Mouse (Mus musculus) kidney, adult 2 months (tissue): ENCODE data around the gene Plscr1.

Source experiments
- CTCF ChIP-seq: fragments of 200-500 bp; conservative IDR thresholded peaks from 2 replicates; pipeline ENCODE4 v1.5.1; 2011; ENCODE audit warnings: low read depth, mild to moderate bottlenecking, control low read depth, low read length, moderate library complexity, mixed read lengths; ENCODE audit not compliant: insufficient read depth, insufficient read length
- POLR2A ChIP-seq: fragments of 200-500 bp; IDR thresholded peaks from one replicate; pipeline ENCODE4 v1.6.1; 2011; ENCODE audit warnings: low read depth, low read length, control low read depth

- no peak for TF ChIP-seq CTCF
- TF ChIP-seq POLR2A = no peak
These were observed 19.7 kb upstream of the Plscr1 start for GRCm38 (mm10) chr9:92229833-92230205.
